Mouse (Mus musculus) lung, postnatal 0 days (tissue): ENCODE results near the gene Ptpra.

Source experiments
- CTCF ChIP-seq: IDR thresholded peaks from 2 replicates; pipeline ENCODE4 v1.5.1; 2016; ENCODE audit warnings: antibody characterized with exemption, mild to moderate bottlenecking
- EP300 ChIP-seq: IDR thresholded peaks from 2 replicates; pipeline ENCODE4 v1.6.1; 2016; ENCODE audit warnings: antibody characterized with exemption, mild to moderate bottlenecking, control low read depth

DNA sequence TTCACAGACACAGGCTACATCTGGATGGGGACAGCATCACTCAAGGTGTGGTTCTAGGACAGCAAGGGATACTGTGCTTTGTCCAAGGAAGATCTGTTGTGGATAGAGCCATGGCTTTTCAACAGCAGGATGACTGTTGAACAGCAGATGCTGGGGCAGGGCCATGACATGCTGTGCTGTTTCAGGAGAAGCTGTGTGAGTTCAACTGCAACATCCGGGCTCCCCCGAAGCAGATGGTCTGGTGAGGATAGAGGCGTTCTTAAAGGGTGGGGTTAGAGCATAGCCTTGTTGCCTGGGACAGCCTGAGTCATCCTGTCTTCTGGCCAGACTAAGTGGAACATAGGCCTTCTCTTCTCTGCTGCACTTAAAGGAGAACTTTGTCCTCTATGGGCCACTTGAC lies 11.2 kb upstream of the Ptpra start:
- TF ChIP-seq CTCF = no peak
- TF ChIP-seq EP300 = no peak
